Mouse (Mus musculus) lung, embryonic 14.5 days (tissue): ENCODE measurements at regions not wholly inside any gene's neighbourhood (a gene's known extent, or its start where the extent isn't known, plus 50 kb on each side); places are given as distances from the start of the nearest gene placed in this dataset.

Experiments
- ATAC-seq: fragments of 200-750 bp; cut with Nextera tagmentation; 2 replicates; pipeline ENCODE4 v1.8.0; 2017; ENCODE audit warnings: mild to moderate bottlenecking, moderate TSS enrichment, moderate library complexity; ENCODE audit not compliant: insufficient read depth
- DNase-seq: peaks from one replicate; pipeline ENCODE4 v3.0.0-alpha.2; 2015
- H3K27ac ChIP-seq: fragments of 300-500 bp; sonication (generic); 2 replicates; pipeline ENCODE4 v1.5.1; 2014; ENCODE audit warnings: low read depth, mild to moderate bottlenecking, moderate library complexity
- H3K27me3 ChIP-seq: fragments of 300-500 bp; sonication (generic); 2 replicates; pipeline ENCODE4 v1.6.1; 2014; ENCODE audit warnings: low read length, control low read depth; ENCODE audit not compliant: insufficient read depth
- H3K36me3 ChIP-seq: fragments of 300-500 bp; sonication (generic); 2 replicates; pipeline ENCODE4 v1.6.1; 2014; ENCODE audit warnings: control low read depth; ENCODE audit not compliant: insufficient read depth
- H3K4me1 ChIP-seq: fragments of 300-500 bp; sonication (generic); 2 replicates; pipeline ENCODE4 v1.6.1; 2014; ENCODE audit warnings: antibody characterized with exemption, control low read depth; ENCODE audit not compliant: insufficient read depth
- H3K4me2 ChIP-seq: fragments of 300-500 bp; sonication (generic); 2 replicates; pipeline ENCODE4 v1.6.1; 2014; ENCODE audit warnings: mild to moderate bottlenecking
- H3K4me3 ChIP-seq: fragments of 300-500 bp; sonication (generic); 2 replicates; pipeline ENCODE4 v1.5.1; 2014; ENCODE audit warnings: low read depth, low read length
- H3K9ac ChIP-seq: fragments of 300-500 bp; sonication (generic); 2 replicates; pipeline ENCODE4 v1.6.1; 2014
- H3K9me3 ChIP-seq: fragments of 300-500 bp; sonication (generic); 2 replicates; pipeline ENCODE4 v1.6.1; 2016; ENCODE audit warnings: low read depth, low read length, control low read depth
- CTCF ChIP-seq: IDR thresholded peaks from 2 replicates; pipeline ENCODE4 v1.5.1; 2016; ENCODE audit warnings: antibody characterized with exemption, low read depth
- WGBS: fragments of 180-500 bp; shearing (Covaris S2); extraction: QIAGEN DNeasy Blood & Tissue Kit; methylation state at CpG from one replicate; pipeline ENCODE4 v1.1.7; 2014; 5-methylcytosine and 5-hydroxymethylcytosine counted together

DNA sequence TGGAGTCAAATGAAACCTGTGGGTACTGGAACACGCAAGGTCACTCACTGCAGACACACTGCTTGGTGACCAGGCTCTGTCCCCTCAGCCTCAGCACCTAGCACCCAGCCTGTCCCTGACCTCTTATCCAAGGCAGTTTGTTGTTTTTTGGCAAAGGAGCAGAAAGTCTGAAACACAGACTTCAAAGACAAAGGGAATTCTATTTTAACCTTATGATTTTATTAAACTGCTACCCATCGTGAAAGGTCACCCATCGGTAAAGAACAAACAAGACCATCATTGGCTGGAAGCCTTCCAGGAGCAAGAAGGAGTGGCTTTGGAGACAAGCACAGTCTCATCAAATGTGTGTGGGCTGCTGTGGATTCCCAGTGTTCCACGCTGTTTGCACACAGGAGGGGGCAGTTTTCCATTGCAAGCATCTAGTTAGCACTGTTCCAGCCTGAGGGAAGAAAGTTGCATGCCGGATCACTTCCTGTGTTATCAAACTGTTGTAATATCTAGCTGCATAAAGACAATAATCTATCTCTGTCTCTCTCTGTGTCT is 120.6 kb upstream of the Rpl34 start:
- WGBS: 36% methylated on average over 5 of the region's 5 CpGs
- Histone ChIP-seq H3K9ac (no peak overlapping the region), H3K27ac (peak overlapping the region; percentile 50; the same call in 1 of the 2 replicates), H3K4me2 (no peak overlapping the region), H3K27me3 (no peaks in the 10 kb centered on the region), H3K36me3 (no peaks in the 10 kb centered on the region), H3K4me3 (no peak overlapping the region), H3K4me1 (no peaks in the 10 kb centered on the region; the same call in 1 of the 2 replicates), H3K9me3 (no peaks in the 10 kb centered on the region)
- TF ChIP-seq CTCF: no peak; the same call in 1 of the 2 replicates
- peak; percentile 72 for DNase-seq
- peak; percentile 77 for ATAC-seq

DNA sequence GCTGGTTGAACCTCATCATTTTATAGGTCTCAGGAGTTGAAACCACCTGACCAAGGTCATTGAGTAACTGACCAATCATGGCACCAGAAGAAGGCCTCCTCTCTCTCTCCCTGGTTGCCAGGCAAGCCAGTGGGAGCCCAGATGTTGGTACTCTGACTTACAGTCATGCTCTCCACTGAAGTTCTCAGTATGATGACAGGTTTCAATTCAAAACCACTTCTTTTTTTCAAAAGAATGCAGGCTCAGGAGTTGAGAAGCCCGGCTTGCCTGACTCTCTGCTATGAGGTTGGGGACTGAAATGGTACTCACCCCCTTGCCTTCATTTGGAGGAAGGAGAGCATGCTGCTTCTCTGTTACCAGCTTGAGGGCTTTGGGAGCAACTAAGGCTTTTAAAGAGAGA is 111.6 kb upstream of the Rpl34 start:
- no peak for DNase-seq
- Histone ChIP-seq H3K9me3 (no peaks in the 10 kb centered on the region; the same call in 1 of the 2 replicates), H3K36me3 (no peaks in the 10 kb centered on the region), H3K4me1 (no peaks in the 10 kb centered on the region), H3K4me2 (no peak overlapping the region), H3K9ac (no peak overlapping the region), H3K27ac (no peak overlapping the region), H3K4me3 (no peak overlapping the region), H3K27me3 (no peaks in the 10 kb centered on the region)
- no peak for TF ChIP-seq CTCF
- WGBS: 54% methylated on average over 1 of the region's 1 CpGs
- ATAC-seq: no peak

DNA sequence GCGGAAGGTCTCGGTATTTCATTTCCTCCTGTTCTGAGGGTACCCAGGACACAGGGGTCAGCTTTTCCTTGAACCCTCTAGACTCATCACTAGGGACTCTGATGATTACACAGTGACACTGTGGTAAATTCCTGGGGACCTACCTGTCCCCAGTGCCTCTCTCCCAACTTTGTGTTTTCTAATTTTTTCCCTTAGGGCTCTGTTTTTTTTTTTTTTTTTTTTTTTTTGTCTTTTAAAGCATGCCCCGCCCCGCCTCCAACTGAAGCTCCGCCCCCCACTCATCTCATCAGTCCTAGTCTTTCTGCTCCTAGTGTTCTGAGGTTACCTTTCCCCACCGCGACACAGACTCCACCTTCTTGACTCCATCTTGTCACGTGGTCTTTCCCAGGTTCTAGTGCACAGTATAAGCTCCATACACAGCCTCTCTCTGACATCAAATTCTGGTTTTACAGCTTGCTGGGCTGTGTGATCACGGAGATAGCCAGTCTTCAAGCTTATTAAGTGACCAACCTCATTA is 109.8 kb upstream of the Rpl34 start:
- H3K4me1 ChIP-seq: no peaks in the 10 kb centered on the region
- ATAC-seq (no peak), DNase-seq (no peak)
- no peaks in the 10 kb centered on the region; the same call in 1 of the 2 replicates for H3K9me3 ChIP-seq
- H3K9ac ChIP-seq: no peak overlapping the region
- no peaks in the 10 kb centered on the region for H3K27me3 ChIP-seq
- no peak for TF ChIP-seq CTCF
- WGBS: 83% methylated on average over 9 of the region's 9 CpGs
- no peaks in the 10 kb centered on the region for H3K36me3 ChIP-seq
- no peak overlapping the region for H3K4me2 ChIP-seq
- no peak overlapping the region for H3K4me3 ChIP-seq
- no peak overlapping the region for H3K27ac ChIP-seq

DNA sequence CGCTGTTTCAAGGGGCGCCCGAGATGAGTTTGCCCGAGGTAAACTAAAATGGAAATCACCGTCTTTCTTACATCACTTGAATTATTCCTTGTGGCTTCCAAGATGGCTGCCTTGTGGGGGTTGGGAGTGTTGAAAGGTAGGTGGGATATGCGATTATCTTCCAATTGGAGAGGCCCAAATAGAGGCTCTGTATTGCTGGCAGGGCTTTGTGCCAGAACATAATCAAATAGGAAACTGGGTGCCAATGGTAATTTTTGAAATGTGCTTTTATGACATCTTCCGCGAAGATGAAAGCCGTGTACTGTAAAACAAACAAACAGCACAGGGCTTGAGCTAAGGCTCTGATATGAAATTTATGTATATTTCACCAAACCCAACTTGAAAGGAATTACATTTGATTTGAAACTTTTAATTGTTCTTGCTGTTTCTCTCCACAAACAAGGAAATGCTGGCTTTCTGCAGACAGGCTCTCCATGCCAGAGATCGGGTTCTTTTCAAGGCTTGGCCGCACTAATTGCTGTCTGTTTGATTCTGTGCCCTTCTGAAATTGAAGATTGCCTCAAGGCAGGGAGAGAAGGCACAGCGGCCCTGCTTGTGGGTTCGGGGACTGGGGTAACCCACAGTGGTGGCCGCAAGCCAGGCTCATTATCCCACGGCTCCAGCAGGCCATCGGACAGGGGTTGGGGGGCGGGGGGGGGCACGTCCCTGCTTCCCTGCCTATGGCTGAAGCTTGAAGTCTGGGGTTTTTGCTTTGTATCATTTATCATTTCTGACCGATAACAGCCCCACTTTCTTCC is 108.6 kb upstream of the Rpl34 start:
- Histone ChIP-seq H3K9me3 (no peaks in the 10 kb centered on the region), H3K27me3 (no peaks in the 10 kb centered on the region), H3K4me3 (no peak overlapping the region), H3K36me3 (no peaks in the 10 kb centered on the region), H3K27ac (peak overlapping the region; percentile 48; the same call in 1 of the 2 replicates), H3K4me1 (no peaks in the 10 kb centered on the region), H3K4me2 (no peak overlapping the region), H3K9ac (no peak overlapping the region)
- 69% methylated on average over 19 of the region's 19 CpGs for WGBS
- no peak for TF ChIP-seq CTCF
- ATAC-seq (peak; percentile 28; the same call in 1 of the 2 replicates), DNase-seq (peak; percentile 14)

DNA sequence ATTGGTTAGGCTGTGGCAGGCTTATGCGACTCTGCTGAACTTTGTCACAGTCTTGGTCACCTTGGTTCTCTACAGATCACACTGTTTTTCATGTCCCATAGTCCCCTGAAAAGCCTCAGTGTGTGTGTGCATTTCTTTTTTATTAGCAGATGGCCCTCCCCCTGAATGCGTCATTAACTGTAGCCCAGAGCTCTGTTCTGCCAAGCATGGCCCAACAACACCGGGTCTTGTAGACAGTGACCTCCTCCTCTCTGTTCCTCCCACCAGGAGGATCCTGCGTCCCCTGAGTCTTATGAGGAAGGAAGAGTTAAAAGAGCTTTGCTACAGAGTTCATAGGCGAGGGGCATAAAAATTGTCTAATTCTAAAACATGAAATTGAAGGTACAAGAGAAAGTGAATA is 103.5 kb upstream of the Rpl34 start:
- no peaks in the 10 kb centered on the region for H3K4me1 ChIP-seq
- no peak overlapping the region for H3K9ac ChIP-seq
- ATAC-seq (no peak), DNase-seq (no peak)
- no peaks in the 10 kb centered on the region for H3K9me3 ChIP-seq
- no peak for TF ChIP-seq CTCF
- WGBS: 83% methylated on average over 5 of the region's 5 CpGs
- no peaks in the 10 kb centered on the region for H3K36me3 ChIP-seq
- H3K4me2 ChIP-seq: no peak overlapping the region
- H3K27ac ChIP-seq: no peak overlapping the region
- H3K27me3 ChIP-seq: no peaks in the 10 kb centered on the region
- no peak overlapping the region for H3K4me3 ChIP-seq

DNA sequence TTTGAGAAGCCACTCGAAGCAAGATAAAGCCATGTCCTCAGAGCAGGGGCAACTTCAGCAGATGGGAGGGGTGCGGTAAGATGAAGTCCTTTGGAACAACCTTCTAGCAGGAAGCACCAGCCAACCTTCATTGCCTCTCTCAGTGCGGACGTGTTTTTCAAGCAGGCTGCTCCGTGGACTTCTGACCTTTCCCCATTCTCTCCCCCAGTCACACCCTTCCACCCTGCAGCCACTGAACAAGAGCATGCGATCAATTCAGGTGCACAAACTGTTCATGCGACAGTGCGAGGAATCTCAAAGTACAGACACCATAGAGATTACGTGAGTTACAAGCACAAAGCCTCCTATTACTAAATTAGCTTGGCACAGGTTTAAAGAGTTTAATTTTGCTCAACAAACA is 102.9 kb upstream of the Rpl34 start:
- Histone ChIP-seq H3K36me3 (no peaks in the 10 kb centered on the region), H3K9ac (no peak overlapping the region), H3K27ac (no peak overlapping the region), H3K4me3 (no peak overlapping the region), H3K4me1 (no peaks in the 10 kb centered on the region), H3K9me3 (no peaks in the 10 kb centered on the region), H3K4me2 (peak overlapping the region; percentile 1; the same call in 1 of the 2 replicates), H3K27me3 (no peaks in the 10 kb centered on the region)
- ATAC-seq: no peak
- WGBS: 47% methylated on average over 9 of the region's 9 CpGs
- TF ChIP-seq CTCF: no peak
- no peak for DNase-seq

DNA sequence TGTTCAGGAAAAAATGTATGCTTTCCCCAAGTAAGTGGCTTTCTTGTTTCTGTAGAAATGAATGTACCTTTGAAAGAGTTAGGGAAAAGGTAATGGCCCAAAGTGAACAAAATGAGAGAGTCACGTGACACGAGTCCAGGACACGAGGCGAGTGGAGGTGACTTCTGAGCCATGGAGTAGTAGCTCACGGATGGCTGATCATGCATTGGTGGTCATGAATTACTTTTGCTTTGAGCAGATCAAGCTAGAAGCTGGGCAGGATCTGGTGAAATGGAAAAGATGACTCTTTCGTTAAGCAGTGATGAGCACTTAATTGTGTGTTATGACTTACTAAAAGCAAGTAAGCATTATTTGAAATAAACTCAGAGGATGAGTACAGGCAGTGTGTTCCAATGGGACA is 101.6 kb upstream of the Rpl34 start:
- H3K27ac ChIP-seq: no peak overlapping the region
- ATAC-seq: no peak
- no peak overlapping the region for H3K4me3 ChIP-seq
- H3K9me3 ChIP-seq: no peaks in the 10 kb centered on the region
- no peak overlapping the region for H3K9ac ChIP-seq
- WGBS: 88% methylated on average over 6 of the region's 6 CpGs
- TF ChIP-seq CTCF: no peak
- H3K4me2 ChIP-seq: no peak overlapping the region
- H3K4me1 ChIP-seq: no peaks in the 10 kb centered on the region
- H3K27me3 ChIP-seq: no peaks in the 10 kb centered on the region
- DNase-seq: no peak
- H3K36me3 ChIP-seq: no peaks in the 10 kb centered on the region
